Mouse (Mus musculus) CD8-positive naive resting alpha-beta T cell, adult 2 months (primary cell): Measurements from ENCODE around the gene Kcnk13.

Source experiments
- DNase-seq, 2 experiments: peaks; one replicate each; pipeline ENCODE4 v3.0.0; 2022; ENCODE audit warnings: low read depth in 2 of 2, low spot score in 2 of 2

Kcnk13 gene

DNA sequence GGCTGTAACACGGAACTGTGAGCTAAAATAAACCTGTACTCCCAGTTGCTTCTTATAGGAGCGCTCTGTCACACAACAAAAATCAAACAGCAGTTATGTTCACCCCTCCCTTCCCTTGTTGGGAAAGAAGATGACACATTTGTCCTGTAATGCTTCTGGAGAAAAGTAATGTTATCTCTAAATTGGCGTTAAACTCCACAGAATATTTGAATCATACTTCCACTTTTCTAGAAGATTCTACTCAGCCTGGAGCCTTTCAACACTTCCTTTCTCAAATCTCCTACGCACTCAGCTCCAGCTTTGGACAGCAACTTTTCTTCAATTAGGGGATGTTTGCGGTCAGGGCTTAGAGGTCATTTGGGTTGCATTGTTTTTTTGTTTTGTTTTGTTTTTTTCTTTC is 125.0 kb downstream of the Kcnk13 start:
- no peak for DNase-seq

DNA sequence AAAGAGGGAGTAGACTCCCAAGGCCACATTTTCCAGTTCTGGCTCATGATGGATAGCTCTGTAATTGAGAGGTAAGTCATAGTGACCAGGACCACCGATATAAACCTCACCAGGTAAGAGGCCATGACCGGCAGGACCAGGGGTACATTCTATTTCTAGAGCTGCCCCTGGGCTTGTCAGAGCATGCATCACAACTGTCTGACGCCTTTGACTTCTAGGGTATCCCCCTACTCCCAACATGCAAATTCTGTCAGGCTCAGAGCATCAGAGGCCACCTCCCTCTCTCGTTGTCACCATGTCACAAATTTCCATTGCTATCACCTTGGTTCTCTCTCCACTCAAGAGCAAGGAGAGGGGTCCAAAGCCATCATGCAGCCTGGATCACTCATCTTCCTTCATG is 126.5 kb downstream of the Kcnk13 start:
- no peak for DNase-seq

DNA sequence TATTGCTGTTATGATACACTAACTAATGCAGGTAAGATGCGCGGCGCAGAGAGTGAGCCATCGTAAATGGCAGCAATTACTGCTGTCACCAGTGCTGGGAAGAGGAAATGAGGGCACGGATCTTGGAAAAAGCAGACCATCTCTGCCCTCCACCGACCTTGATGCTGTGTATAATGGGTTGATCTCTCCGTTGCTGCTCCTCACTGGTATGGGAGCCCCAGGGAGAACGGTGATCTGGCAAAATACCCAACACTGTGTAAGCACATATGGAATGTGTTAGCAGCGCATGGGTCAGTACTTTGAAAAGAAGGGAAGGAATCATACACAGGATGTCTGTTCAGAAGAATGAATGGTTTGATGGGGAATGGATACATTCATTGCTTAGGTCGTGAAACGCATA is 128.7 kb downstream of the Kcnk13 start:
- no peak for DNase-seq

DNA sequence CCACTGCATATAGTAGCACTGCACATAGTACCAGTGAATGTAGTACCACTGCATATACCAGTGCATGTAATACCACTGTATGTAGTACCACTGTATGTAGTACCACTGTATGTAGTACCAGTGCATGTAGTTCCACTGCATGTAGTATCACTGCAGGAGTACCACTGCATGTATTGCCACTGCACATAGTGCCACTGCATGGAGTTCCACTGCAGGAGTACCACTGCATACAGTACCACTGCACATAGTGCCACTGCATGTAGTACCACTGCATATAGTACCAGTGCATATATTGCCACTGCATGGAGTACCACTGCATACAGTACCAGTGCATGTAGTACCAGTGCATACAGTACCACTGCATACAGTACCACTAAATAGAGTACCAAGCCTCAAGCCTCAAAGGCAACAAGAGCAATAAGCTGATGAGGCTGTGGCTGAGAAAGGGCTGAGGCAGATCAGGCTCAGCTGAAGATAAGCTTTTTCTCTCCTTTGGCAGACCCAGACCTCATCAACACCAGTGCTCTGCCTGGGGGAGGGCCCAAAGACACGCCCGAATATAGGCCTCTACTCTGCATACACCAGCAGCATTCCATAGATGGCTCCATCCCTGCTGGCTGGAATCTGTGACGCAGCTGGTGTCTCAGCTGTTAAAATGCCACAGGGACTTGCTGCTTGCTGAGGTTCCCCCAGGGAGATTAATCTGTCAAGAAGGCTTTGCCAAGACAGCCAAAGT is 135.8 kb downstream of the Kcnk13 start:
- no peak for DNase-seq

DNA sequence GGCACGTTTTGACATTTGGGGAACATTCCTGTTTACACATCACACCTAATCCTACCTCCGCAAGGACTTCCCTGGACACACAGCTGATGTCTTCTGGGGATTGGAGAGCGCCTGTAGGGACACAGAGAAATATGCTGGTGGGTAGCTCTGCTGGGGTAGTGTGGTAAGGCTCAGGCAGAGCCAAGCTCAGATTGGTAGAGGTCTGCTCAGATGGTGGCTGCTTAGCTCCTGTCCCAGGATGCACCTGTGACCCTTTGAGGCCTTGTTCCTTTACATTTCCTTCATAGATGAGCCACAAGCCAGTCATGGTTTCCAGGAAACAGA is 136.4 kb downstream of the Kcnk13 start:
- DNase-seq = no peak

DNA sequence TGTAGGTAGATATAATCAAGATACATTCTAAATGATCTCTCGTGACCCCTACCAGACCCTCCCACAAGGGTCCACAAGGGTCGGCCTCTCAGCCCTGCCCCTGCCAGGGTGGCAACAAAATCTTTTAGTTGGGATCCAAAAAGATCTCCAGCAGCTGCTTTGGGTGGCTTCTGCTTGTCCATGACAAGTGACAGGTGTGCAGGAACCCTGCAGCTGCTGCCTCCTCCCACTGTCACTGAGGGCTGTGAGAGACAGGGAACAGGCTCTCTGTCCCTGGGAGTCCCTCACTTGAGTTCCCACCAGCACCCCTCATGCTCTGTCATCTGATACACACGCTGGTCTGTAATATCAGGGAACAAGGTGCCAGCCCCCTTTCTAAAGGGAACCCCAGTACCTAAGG is 137.4 kb downstream of the Kcnk13 start:
- DNase-seq = no peak

DNA sequence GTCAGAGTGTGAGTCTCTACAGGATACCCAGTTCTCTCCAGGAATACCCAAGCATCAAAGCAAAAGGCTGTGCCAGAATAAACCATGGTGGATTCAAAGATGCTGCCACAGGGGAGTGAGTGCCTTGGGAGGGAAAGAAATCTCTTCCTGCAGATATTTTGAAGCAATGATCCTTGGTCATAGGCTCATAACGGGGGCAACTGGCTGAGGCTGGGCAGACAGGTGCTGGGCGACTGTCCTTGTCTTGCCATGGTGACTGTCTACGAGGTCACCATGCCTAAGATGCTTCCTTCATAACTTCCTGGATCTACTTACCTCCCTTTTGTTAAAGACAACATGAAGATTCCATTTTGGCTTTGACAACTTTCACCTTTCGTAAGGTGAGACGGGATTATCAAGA is 140.2 kb downstream of the Kcnk13 start:
- DNase-seq = no peak

DNA sequence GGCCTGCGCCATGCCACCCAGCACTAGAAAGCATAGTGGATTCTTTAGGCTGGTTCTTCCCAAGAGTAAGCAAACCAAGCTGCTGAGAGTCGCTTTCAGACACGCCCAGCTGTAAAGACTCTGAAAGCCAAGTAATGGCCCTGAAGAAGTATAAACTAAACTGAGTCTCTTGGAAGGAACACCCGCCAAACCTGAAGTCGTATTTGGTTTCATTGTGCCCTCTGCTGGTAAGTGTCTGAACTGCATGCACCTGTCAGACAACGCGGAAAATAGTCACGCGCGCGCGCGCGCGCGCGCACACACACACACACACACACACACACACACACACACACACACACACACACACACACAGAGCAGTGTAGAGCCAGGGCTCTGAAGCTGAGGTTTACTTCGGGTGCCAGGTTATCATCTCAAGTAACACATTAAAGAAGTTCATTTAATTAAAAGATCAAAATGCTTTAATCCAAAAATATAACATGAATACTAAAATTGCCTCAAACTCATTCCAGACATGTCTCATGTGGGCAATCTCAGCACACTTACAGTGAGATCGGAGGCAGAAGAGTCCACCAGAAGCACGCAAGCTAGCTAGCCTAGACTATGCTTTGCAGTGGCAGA is 142.1 kb downstream of the Kcnk13 start:
- peak; percentile 73 to 80 for DNase-seq

DNA sequence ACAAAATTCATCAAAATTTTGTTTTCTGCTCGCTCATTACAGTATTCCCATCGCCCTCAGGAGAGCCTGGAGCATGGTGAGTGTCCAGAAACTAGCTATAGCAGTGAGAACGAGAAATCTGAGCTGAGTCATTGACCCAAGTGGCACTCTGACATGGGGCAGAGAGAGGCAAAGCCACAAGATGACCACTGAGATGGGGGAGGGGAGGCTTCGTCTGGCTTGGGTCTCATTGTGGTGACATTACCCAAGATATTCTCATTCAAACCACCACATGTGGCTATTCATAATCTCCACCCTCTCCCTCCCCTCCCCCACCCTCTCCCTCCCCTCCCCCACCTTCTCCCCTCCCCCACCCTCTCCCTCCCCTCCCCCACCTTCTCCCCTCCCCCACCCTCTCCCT is 143.1 kb downstream of the Kcnk13 start:
- DNase-seq = no peak

DNA sequence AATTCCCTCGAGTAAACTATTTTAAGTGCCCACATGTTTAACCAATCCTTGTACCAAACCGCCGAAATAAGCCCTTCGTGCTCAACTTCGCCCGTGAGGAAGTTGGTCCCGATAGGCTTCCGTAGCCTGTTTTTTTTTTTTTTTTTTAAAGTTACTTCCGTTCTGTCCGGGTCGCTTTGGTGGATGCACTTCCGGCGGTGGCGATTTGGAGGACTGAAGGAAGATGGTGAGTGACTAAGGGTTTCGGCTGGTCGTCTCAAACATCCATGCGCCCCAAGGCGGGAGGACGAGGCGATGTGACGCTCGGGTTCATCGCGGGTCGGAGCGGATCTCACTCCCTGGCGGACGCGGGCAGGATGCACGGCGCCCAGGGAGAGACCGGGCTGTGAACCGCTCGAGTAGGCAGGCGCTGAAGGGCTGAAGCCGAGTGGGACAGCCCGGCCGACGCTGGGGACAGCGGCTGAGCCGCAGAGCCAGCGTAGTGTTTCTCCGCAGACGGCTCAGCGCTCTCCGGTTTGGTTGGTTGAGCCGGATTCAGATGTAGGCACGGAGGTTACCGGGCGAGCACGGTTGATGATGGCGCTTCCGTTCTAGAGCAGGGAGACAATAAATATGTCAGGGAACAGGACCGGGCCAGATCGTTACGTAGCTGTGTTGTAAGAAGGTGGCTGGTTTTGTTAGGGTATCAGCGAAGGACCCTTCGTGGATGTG is 145.8 kb downstream of the Kcnk13 start, which contains the start of gene Psmc1:
Gene Psmc1, plus strand, starts transcription at position 169 of the 711 bp plus-strand sequence.
- DNase-seq = peak; percentile 70 to 75
